Mouse (Mus musculus): ENCODE results near the gene Snap23.

DNA sequence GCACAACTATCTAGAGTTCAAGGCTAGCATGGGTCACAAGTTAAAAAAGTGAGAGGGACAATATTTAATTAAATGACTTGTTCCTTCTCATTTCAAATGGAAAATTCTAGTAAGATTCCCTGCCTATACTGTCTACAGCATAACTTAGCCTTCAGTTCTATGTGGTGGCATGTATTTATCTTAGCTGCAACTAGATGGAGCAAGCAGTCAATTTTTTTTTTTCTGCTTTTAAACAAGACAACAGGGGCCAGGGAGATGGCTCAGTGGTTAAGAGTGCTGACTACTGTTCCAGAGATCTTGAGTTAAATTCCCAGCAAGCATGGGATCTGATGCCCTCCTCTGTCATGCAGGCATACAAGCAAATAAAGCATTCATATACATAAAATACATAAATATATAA, 37.9 kb upstream of the Snap23 start:
- TF ChIP-seq CTCF (IDR thresholded peaks at IDR 0.05; ENCODE audit: low read depth), result peak; percentile 39
- TF ChIP-seq EP300 (IDR thresholded peaks at IDR 0.05; ENCODE audit: low read depth), result no peak

Data from liver, postnatal 0 days (tissue).